8 mouse cellular contexts compared by ENCODE assay signal in the genomic region with DNA sequence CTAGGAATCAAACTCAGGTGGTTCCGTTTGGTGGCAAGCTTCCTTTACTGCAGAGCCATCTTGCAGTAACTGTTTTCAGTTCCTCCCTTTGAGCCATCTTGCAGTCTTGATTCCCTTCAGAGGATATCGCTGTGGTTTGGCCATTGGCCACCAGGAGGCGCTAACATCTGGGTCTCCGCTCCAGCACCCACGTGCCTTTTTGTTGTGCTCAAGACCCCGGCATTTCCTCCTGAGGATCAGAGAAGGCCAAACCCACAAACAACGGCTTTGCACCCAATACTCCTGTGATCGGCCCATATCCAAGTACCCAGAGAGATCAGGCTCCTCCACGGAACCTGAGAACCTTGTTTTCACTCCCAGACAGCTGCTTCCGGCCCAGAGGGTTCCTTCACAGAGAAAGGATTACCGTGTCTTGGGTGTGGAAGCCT. TPM values are rescaled to one million over a fixed set of nuclear protein-coding genes. Genes with fewer than 3 reads are reported as not detected.
DNase-seq lines count a peak whose midpoint lies in the region; ATAC-seq lines count a peak whose summit lies in the region.

No protein-coding gene starts in this region.

- H3K27ac ChIP-seq in intestine, embryonic 14.5 days (ENCODE audit: low read depth) = no peak overlapping the region

- H3K36me3 ChIP-seq in intestine, embryonic 14.5 days (ENCODE audit: control insufficient read depth, insufficient read depth, low read length) = 0 out of 2 replicates have a peak, but pooled peaks cover 12% of the 10 kb centered on the region

- WGBS in intestine, embryonic 14.5 days = 13% methylated on average over 11 of the region's 11 CpGs

- no peak overlapping the region for H3K4me3 ChIP-seq in intestine, embryonic 14.5 days (ENCODE audit: low read depth, low read length)

- H3K4me1 ChIP-seq in intestine, embryonic 14.5 days (replicated peaks; ENCODE audit: control insufficient read depth, insufficient read depth, low read length) = no peaks in the 10 kb centered on the region

- DNase-seq in adrenal gland, adult (ENCODE audit: inconsistent age in 2 of 2, low spot score in 1 of 2) = peak; percentile 88 to 96
- peak; percentile 92 for DNase-seq in embryo, embryonic 11 days
- peak; percentile 77 for DNase-seq in gastrocnemius, postnatal 25 days
- peak; percentile 93 for DNase-seq in intestine, embryonic 14.5 days (ENCODE audit: low spot score)
- peak; percentile 81 to 86 for DNase-seq in left cerebral cortex, postnatal 25 days (ENCODE audit: low spot score in 2 of 2)
- DNase-seq in mesoderm, embryonic 11.5 days (ENCODE audit: low read depth, low spot score) = peak; percentile 92
- DNase-seq in right cerebral cortex, postnatal 4 days = peak; percentile 87
- peak; percentile 83 for DNase-seq in yolk sac, embryonic 10.5 days (ENCODE audit: low spot score)

- H3K27me3 ChIP-seq in intestine, embryonic 14.5 days (replicated peaks; ENCODE audit: control insufficient read depth, insufficient read depth, low read length) = no peaks in the 10 kb centered on the region

- no peaks in the 10 kb centered on the region for H3K9me3 ChIP-seq in intestine, embryonic 14.5 days (ENCODE audit: control insufficient read depth, low read length)

- ATAC-seq in intestine, embryonic 14.5 days (replicated peaks; ENCODE audit: low FRiP score, low TSS enrichment, low read depth) = no peak; the same call in 1 of the 2 replicates

- peak overlapping the region; percentile 29; the same call in 1 of the 2 replicates for H3K4me2 ChIP-seq in intestine, embryonic 14.5 days (ENCODE audit: low read length)

- no peak overlapping the region for H3K9ac ChIP-seq in intestine, embryonic 14.5 days (ENCODE audit: low read length)

- intact Hi-C loops in left cerebral cortex, postnatal 25 days (cut with DNase I) = loop anchor here (1.0 kb wide), 1 partner anchor 38 kb away; no protein-coding TSS in a partner anchor

RNA-seq across cellular contexts. Expression of a gene that starts 18.8 kb away (rescaled TPM):
- total RNA-seq in gastrocnemius, postnatal 25 days (2021) = 10 to 100 TPM; 76.7 to 79.9 TPM
- polyA plus RNA-seq in intestine, embryonic 14.5 days (2014; fragmentation: Nextera tagmentation; extraction: Ambion mirVana) = 48.8 and 59.8 TPM in 2 replicates
- 10 to 100 TPM; 66.7 TPM for total RNA-seq in left cerebral cortex, postnatal 25 days (2021)

RNA-seq across cellular contexts. Expression of a gene that starts 19.2 kb away (rescaled TPM):
- total RNA-seq in gastrocnemius, postnatal 25 days (2021) = 1 to 10 TPM; 1.9 to 2.0 TPM
- polyA plus RNA-seq in intestine, embryonic 14.5 days (2014; fragmentation: Nextera tagmentation; extraction: Ambion mirVana) = 1.6 and 2.1 TPM in 2 replicates
- 10 to 100 TPM in 1 of 2 experiments, 1 to 10 TPM in 1; 9.0 to 11.6 TPM for total RNA-seq in left cerebral cortex, postnatal 25 days (2021)

RNA-seq across cellular contexts. Expression of a gene that starts 19.2 kb away (rescaled TPM):
- total RNA-seq in gastrocnemius, postnatal 25 days (2021) = not detected
- not detected in 2 replicates for polyA plus RNA-seq in intestine, embryonic 14.5 days (2014; fragmentation: Nextera tagmentation; extraction: Ambion mirVana)
- not detected for total RNA-seq in left cerebral cortex, postnatal 25 days (2021)

RNA-seq across cellular contexts. Expression of a gene that starts 29.1 kb away (rescaled TPM):
- total RNA-seq in gastrocnemius, postnatal 25 days (2021) = 100 to 1,000 TPM; 154 to 157 TPM
- polyA plus RNA-seq in intestine, embryonic 14.5 days (2014; fragmentation: Nextera tagmentation; extraction: Ambion mirVana) = 70.2 and 76.5 TPM in 2 replicates
- total RNA-seq in left cerebral cortex, postnatal 25 days (2021) = 100 to 1,000 TPM in 1 of 2 experiments, 10 to 100 TPM in 1; 99.7 to 104 TPM

RNA-seq across cellular contexts. Expression of a gene that starts 54.3 kb away (rescaled TPM):
- total RNA-seq in gastrocnemius, postnatal 25 days (2021) = 10 to 100 TPM; 22.2 to 22.3 TPM
- polyA plus RNA-seq in intestine, embryonic 14.5 days (2014; fragmentation: Nextera tagmentation; extraction: Ambion mirVana) = 2.4 and 3.4 TPM in 2 replicates
- total RNA-seq in left cerebral cortex, postnatal 25 days (2021) = 1 to 10 TPM; 4.9 to 7.9 TPM
